Mouse (Mus musculus) midbrain, embryonic 15.5 days (tissue): ENCODE results near the gene Prm1. TPM values are rescaled to one million over a fixed set of nuclear protein-coding genes. Genes with fewer than 3 reads are reported as not detected.

Source experiments
- ATAC-seq: fragments of 200-750 bp; cut with Nextera tagmentation; replicated peaks from 2 replicates; pipeline ENCODE4 v1.8.0; 2017; ENCODE audit warnings: moderate TSS enrichment
- H3K27ac ChIP-seq: fragments of 300-500 bp; sonication (generic); 2 replicates; pipeline ENCODE4 v1.5.1; 2015; ENCODE audit warnings: mild to moderate bottlenecking, inconsistent platforms
- H3K27me3 ChIP-seq: fragments of 300-500 bp; sonication (generic); replicated peaks from 2 replicates; pipeline ENCODE4 v1.6.1; 2015; ENCODE audit warnings: inconsistent platforms
- H3K36me3 ChIP-seq: fragments of 300-500 bp; sonication (generic); replicated peaks from 2 replicates; pipeline ENCODE4 v1.6.1; 2015; ENCODE audit warnings: inconsistent platforms
- H3K4me1 ChIP-seq: fragments of 300-500 bp; sonication (generic); 2 replicates; pipeline ENCODE4 v1.6.1; 2015; ENCODE audit warnings: inconsistent platforms
- H3K4me2 ChIP-seq: fragments of 300-500 bp; sonication (generic); 2 replicates; pipeline ENCODE4 v1.6.1; 2015; ENCODE audit warnings: inconsistent platforms, mild to moderate bottlenecking, moderate library complexity
- H3K4me3 ChIP-seq: fragments of 300-500 bp; sonication (generic); 2 replicates; pipeline ENCODE4 v1.5.1; 2015; ENCODE audit warnings: mild to moderate bottlenecking, inconsistent platforms
- H3K9ac ChIP-seq: fragments of 300-500 bp; sonication (generic); 2 replicates; pipeline ENCODE4 v1.6.1; 2015; ENCODE audit warnings: mild to moderate bottlenecking, inconsistent platforms
- H3K9me3 ChIP-seq: fragments of 300-500 bp; sonication (generic); 2 replicates; pipeline ENCODE4 v1.6.1; 2016; ENCODE audit warnings: inconsistent platforms
- WGBS: fragments of 180-500 bp; shearing (Covaris S2); methylation state at CpG from one replicate; pipeline ENCODE4 v1.1.7; 2015; ENCODE audit warnings: mixed read lengths; 5-methylcytosine and 5-hydroxymethylcytosine counted together
- polyA plus RNA-seq: library from polyadenylated mRNA; unstranded; fragments of >200 nt; fragmentation: Nextera tagmentation; extraction: Ambion mirVana; gene quantifications from 2 replicates; pipeline ENCODE4 v1.2.1, GENCODE M21; 2015

Prm1 gene
- polyA plus RNA-seq, 1 experiment from 2014 or later: 0.41 TPM

- no peak for ATAC-seq
- Histone ChIP-seq H3K4me1 (no peaks in the 10 kb centered on the region), H3K9me3 (no peaks in the 10 kb centered on the region), H3K27me3 (no peaks in the 10 kb centered on the region), H3K36me3 (no peaks in the 10 kb centered on the region), H3K4me2 (no peak overlapping the region), H3K9ac (no peak overlapping the region), H3K4me3 (no peak overlapping the region), H3K27ac (no peak overlapping the region)
- 68% methylated on average over 6 of the region's 6 CpGs for WGBS
These were observed 49.5 kb downstream of the Prm1 start for GRCm38 (mm10) chr16:10756168-10756567.

- WGBS: 95% methylated on average over 3 of the region's 3 CpGs
- H3K4me3 ChIP-seq: no peak overlapping the region
- H3K27me3 ChIP-seq: no peaks in the 10 kb centered on the region
These were observed 50.9 kb downstream of the Prm1 start for GRCm38 (mm10) chr16:10754521-10755296.

GRCm38 (mm10) chr16:10749824-10750223 is 55.8 kb downstream of the Prm1 start:
- Histone ChIP-seq H3K9ac (no peak overlapping the region), H3K27ac (no peak overlapping the region), H3K9me3 (no peaks in the 10 kb centered on the region), H3K4me1 (no peaks in the 10 kb centered on the region), H3K4me2 (no peak overlapping the region), H3K27me3 (no peaks in the 10 kb centered on the region), H3K4me3 (no peak overlapping the region), H3K36me3 (no peaks in the 10 kb centered on the region)
- no peak; the same call in 1 of the 2 replicates for ATAC-seq
- WGBS: 59% methylated on average over 7 of the region's 7 CpGs

More at GRCm38 (mm10) chr16:10754521-10755296, 50.9 kb downstream of the Prm1 start:
- no peak for ATAC-seq
- no peaks in the 10 kb centered on the region for H3K4me1 ChIP-seq
- no peak overlapping the region for H3K27ac ChIP-seq
- H3K36me3 ChIP-seq: no peaks in the 10 kb centered on the region
- H3K9me3 ChIP-seq: no peaks in the 10 kb centered on the region
- H3K9ac ChIP-seq: no peak overlapping the region
- H3K4me2 ChIP-seq: no peak overlapping the region

GRCm38 (mm10) chr16:10749226-10749625 is 56.4 kb downstream of the Prm1 start:
- Histone ChIP-seq H3K36me3 (no peaks in the 10 kb centered on the region), H3K4me3 (no peak overlapping the region), H3K4me2 (no peak overlapping the region), H3K4me1 (no peaks in the 10 kb centered on the region), H3K27ac (no peak overlapping the region), H3K9me3 (no peaks in the 10 kb centered on the region), H3K27me3 (no peaks in the 10 kb centered on the region), H3K9ac (no peak overlapping the region)
- 76% methylated on average over 7 of the region's 7 CpGs for WGBS
- ATAC-seq: no peak; the same call in 1 of the 2 replicates

Other genes with a start within 250 kb of the Prm1 start
- gene Socs1, start 20.3 kb downstream of the Prm1 start, polyA plus RNA-seq: 3.4 and 3.9 TPM in 2 replicates
- gene Tnp2, start 17.2 kb downstream of the Prm1 start, polyA plus RNA-seq: not detected in 2 replicates
- not detected in 2 replicates for gene Prm3, start 14.9 kb downstream of the Prm1 start, polyA plus RNA-seq
- not detected in 2 replicates for gene Prm2, start 9.7 kb downstream of the Prm1 start, polyA plus RNA-seq
- gene Gm11172, start 7.1 kb upstream of the Prm1 start, polyA plus RNA-seq: not detected in 2 replicates
- gene Rmi2, start 29.2 kb upstream of the Prm1 start, polyA plus RNA-seq: 0.31 and 0.46 TPM in 2 replicates